Mouse (Mus musculus) liver, adult 2 months (tissue): ENCODE measurements around the gene Olfr1202.

Source experiments
- CTCF ChIP-seq: fragments of 200-500 bp; IDR thresholded peaks from 2 replicates; pipeline ENCODE4 v1.5.1; 2011; ENCODE audit warnings: low read depth, low read length, control low read depth
- POLR2A ChIP-seq: fragments of 200-500 bp; IDR thresholded peaks from 2 replicates; pipeline ENCODE4 v1.6.1; 2011; ENCODE audit warnings: low read length, control low read depth; ENCODE audit not compliant: insufficient read depth; ENCODE audit errors: extremely low read depth

GRCm38 (mm10) chr2:88838477-88838876, 24.2 kb downstream of the Olfr1202 start:
- no peak for TF ChIP-seq CTCF
- TF ChIP-seq POLR2A: no peak
